Mouse (Mus musculus) lung, embryonic 15.5 days (tissue): ENCODE data around the gene Xkr8. TPM values are rescaled to one million over a fixed set of nuclear protein-coding genes. Genes with fewer than 3 reads are reported as not detected.
"Not testable (repeated sequence)": the region's sequence is repeated elsewhere in the genome, so short reads cannot be mapped to it uniquely, and the experiment has no call there.

Source experiments
- ATAC-seq: fragments of 200-750 bp; cut with Nextera tagmentation; 2 replicates; pipeline ENCODE4 v1.8.0; 2017; ENCODE audit warnings: moderate number of reproducible peaks, borderline replicate concordance; ENCODE audit not compliant: low FRiP score, low TSS enrichment; ENCODE audit errors: extremely low read depth
- H3K27ac ChIP-seq: fragments of 300-500 bp; sonication (generic); 2 replicates; pipeline ENCODE4 v1.5.1; 2015; ENCODE audit warnings: moderate library complexity, mild to moderate bottlenecking, inconsistent platforms
- H3K27me3 ChIP-seq: fragments of 300-500 bp; sonication (generic); 2 replicates; pipeline ENCODE4 v1.6.1; 2015; ENCODE audit warnings: inconsistent platforms
- H3K36me3 ChIP-seq: fragments of 300-500 bp; sonication (generic); 2 replicates; pipeline ENCODE4 v1.6.1; 2015; ENCODE audit warnings: inconsistent platforms
- H3K4me1 ChIP-seq: fragments of 300-500 bp; sonication (generic); 2 replicates; pipeline ENCODE4 v1.6.1; 2015; ENCODE audit warnings: inconsistent platforms
- H3K4me2 ChIP-seq: fragments of 300-500 bp; sonication (generic); 2 replicates; pipeline ENCODE4 v1.6.1; 2015; ENCODE audit warnings: inconsistent platforms, mild to moderate bottlenecking, moderate library complexity
- H3K4me3 ChIP-seq: fragments of 300-500 bp; sonication (generic); 2 replicates; pipeline ENCODE4 v1.5.1; 2015; ENCODE audit warnings: mild to moderate bottlenecking, inconsistent platforms
- H3K9ac ChIP-seq: fragments of 300-500 bp; sonication (generic); 2 replicates; pipeline ENCODE4 v1.6.1; 2015; ENCODE audit warnings: inconsistent platforms
- H3K9me3 ChIP-seq: fragments of 300-500 bp; sonication (generic); 2 replicates; pipeline ENCODE4 v1.6.1; 2016; ENCODE audit warnings: inconsistent platforms
- whole genome bisulfite sequencing: fragments of 180-500 bp; shearing (Covaris S2); methylation state at CpG from one replicate; pipeline ENCODE4 v1.1.7; 2015; 5-methylcytosine and 5-hydroxymethylcytosine counted together
- polyA plus RNA-seq: library from polyadenylated mRNA; unstranded; fragments of >200 nt; fragmentation: Nextera tagmentation; extraction: Ambion mirVana; gene quantifications from 2 replicates; pipeline ENCODE4 v1.2.1, GENCODE M21; 2015

Xkr8 gene
- polyA plus RNA-seq, 1 experiment from 2014 or later: 5.1 TPM

GRCm38 (mm10) chr4:132756974-132757373 lies 24.6 kb upstream of the Xkr8 start, which contains the start of gene Smpdl3b:
Gene Smpdl3b, minus strand, starts transcription at chr4:132757252.
- 1% methylated on average over 22 of the region's 22 CpGs for WGBS
- peak within 1 kb of the TSS; percentile 94 for H3K4me2 ChIP-seq
- H3K4me3 ChIP-seq: peak within 1 kb of the TSS; percentile 48
- no peak within 1 kb of the TSS for H3K27ac ChIP-seq
- H3K36me3 ChIP-seq: no peaks in the 10 kb centered on the region
- H3K27me3 ChIP-seq: peaks cover 12% of the 10 kb centered on the region; the same call in 1 of the 2 replicates
- H3K9ac ChIP-seq: peak within 1 kb of the TSS; percentile 52
- ATAC-seq: peak; percentile 75; the same call in 1 of the 2 replicates
- H3K4me1 ChIP-seq: peaks cover 12% of the 10 kb centered on the region; the same call in 1 of the 2 replicates
- H3K9me3 ChIP-seq: no peaks in the 10 kb centered on the region

- no peak overlapping the region for H3K27ac ChIP-seq
- WGBS: 43% methylated on average over 6 of the region's 6 CpGs
- no peak for ATAC-seq
Measured at GRCm38 (mm10) chr4:132752992-132753391, 20.6 kb upstream of the Xkr8 start.

GRCm38 (mm10) chr4:132749258-132749982 lies 17.1 kb upstream of the Xkr8 start:
- Histone ChIP-seq H3K9me3 (no peaks in the 10 kb centered on the region), H3K9ac (no peak overlapping the region), H3K27ac (no peak overlapping the region), H3K36me3 (no peaks in the 10 kb centered on the region), H3K4me3 (no peak overlapping the region), H3K4me2 (no peak overlapping the region), H3K27me3 (no peaks in the 10 kb centered on the region), H3K4me1 (no peaks in the 10 kb centered on the region)
- ATAC-seq: no peak
- 77% methylated on average over 6 of the region's 6 CpGs for WGBS

More at GRCm38 (mm10) chr4:132752992-132753391, 20.6 kb upstream of the Xkr8 start:
- Histone ChIP-seq H3K4me2 (no peak overlapping the region), H3K4me1 (peaks cover 12% of the 10 kb centered on the region; the same call in 1 of the 2 replicates), H3K27me3 (peaks cover 9% of the 10 kb centered on the region; the same call in 1 of the 2 replicates), H3K9ac (no peak overlapping the region), H3K36me3 (no peaks in the 10 kb centered on the region), H3K4me3 (no peak overlapping the region), H3K9me3 (no peaks in the 10 kb centered on the region)

GRCm38 (mm10) chr4:132748778-132749177 lies 16.4 kb upstream of the Xkr8 start:
- no peaks in the 10 kb centered on the region for H3K9me3 ChIP-seq

GRCm38 (mm10) chr4:132747664-132748259 lies 15.4 kb upstream of the Xkr8 start:
- Histone ChIP-seq H3K36me3 (no peaks in the 10 kb centered on the region), H3K4me2 (peak overlapping the region; percentile 39), H3K4me3 (0 out of 2 replicates have a peak overlapping the region, but pooled peaks have one; percentile 6), H3K9ac (no peak overlapping the region), H3K27me3 (no peaks in the 10 kb centered on the region), H3K27ac (peak overlapping the region; percentile 55), H3K9me3 (no peaks in the 10 kb centered on the region), H3K4me1 (0 out of 2 replicates have a peak, but pooled peaks cover 2% of the 10 kb centered on the region)
- no peak; the same call in 1 of the 2 replicates for ATAC-seq
- 35% methylated on average over 9 of the region's 9 CpGs for WGBS

More at GRCm38 (mm10) chr4:132748778-132749177, 16.4 kb upstream of the Xkr8 start:
- Histone ChIP-seq H3K4me2 (no peak overlapping the region), H3K36me3 (no peaks in the 10 kb centered on the region), H3K27ac (no peak overlapping the region), H3K4me1 (0 out of 2 replicates have a peak, but pooled peaks cover 2% of the 10 kb centered on the region), H3K9ac (no peak overlapping the region), H3K27me3 (no peaks in the 10 kb centered on the region), H3K4me3 (no peak overlapping the region)
- ATAC-seq: no peak
- 96% methylated on average over 4 of the region's 4 CpGs for WGBS

GRCm38 (mm10) chr4:132746911-132747517 lies 14.7 kb upstream of the Xkr8 start:
- Histone ChIP-seq H3K27me3 (no peaks in the 10 kb centered on the region), H3K4me1 (0 out of 2 replicates have a peak, but pooled peaks cover 2% of the 10 kb centered on the region), H3K9ac (no peak overlapping the region), H3K36me3 (no peaks in the 10 kb centered on the region), H3K4me2 (0 out of 2 replicates have a peak overlapping the region, but pooled peaks have one; percentile 39), H3K27ac (peak overlapping the region; percentile 55), H3K9me3 (no peaks in the 10 kb centered on the region), H3K4me3 (no peak overlapping the region)
- WGBS: 82% methylated on average over 9 of the region's 9 CpGs
- no peak for ATAC-seq

GRCm38 (mm10) chr4:132743992-132744911 lies 11.9 kb upstream of the Xkr8 start:
- H3K4me2 ChIP-seq: no peak overlapping the region
- H3K36me3 ChIP-seq: no peaks in the 10 kb centered on the region
- ATAC-seq: no peak
- H3K27me3 ChIP-seq: no peaks in the 10 kb centered on the region
- H3K9ac ChIP-seq: no peak overlapping the region
- 0 out of 2 replicates have a peak, but pooled peaks cover 2% of the 10 kb centered on the region for H3K4me1 ChIP-seq
- H3K9me3 ChIP-seq: no peaks in the 10 kb centered on the region
- no peak overlapping the region for H3K4me3 ChIP-seq
- no peak overlapping the region for H3K27ac ChIP-seq
- WGBS: 63% methylated on average over 11 of the region's 11 CpGs

GRCm38 (mm10) chr4:132741491-132741890 lies 9.1 kb upstream of the Xkr8 start:
- Histone ChIP-seq H3K27me3 (no peaks in the 10 kb centered on the region), H3K4me1 (0 out of 2 replicates have a peak, but pooled peaks cover 2% of the 10 kb centered on the region), H3K27ac (no peak overlapping the region), H3K4me2 (no peak overlapping the region), H3K9ac (no peak overlapping the region), H3K4me3 (no peak overlapping the region), H3K9me3 (no peaks in the 10 kb centered on the region), H3K36me3 (no peaks in the 10 kb centered on the region)
- no peak for ATAC-seq
- 82% methylated on average over 7 of the region's 7 CpGs for WGBS

GRCm38 (mm10) chr4:132737154-132737553 lies 4.8 kb upstream of the Xkr8 start:
- H3K4me1 ChIP-seq: not testable (repeated sequence)

GRCm38 (mm10) chr4:132735894-132736293 lies 3.5 kb upstream of the Xkr8 start:
- no peak overlapping the region for H3K4me3 ChIP-seq
- no peaks in the 10 kb centered on the region for H3K27me3 ChIP-seq
- H3K9me3 ChIP-seq: no peaks in the 10 kb centered on the region
- H3K36me3 ChIP-seq: no peaks in the 10 kb centered on the region
- no peak for ATAC-seq
- 43% methylated on average over 3 of the region's 3 CpGs for WGBS
- no peak overlapping the region for H3K9ac ChIP-seq
- peaks cover 7% of the 10 kb centered on the region for H3K4me1 ChIP-seq
- no peak overlapping the region for H3K4me2 ChIP-seq
- no peak overlapping the region for H3K27ac ChIP-seq

More at GRCm38 (mm10) chr4:132737154-132737553, 4.8 kb upstream of the Xkr8 start:
- H3K27me3 ChIP-seq, ATAC-seq, H3K4me2 ChIP-seq, H3K9me3 ChIP-seq, H3K36me3 ChIP-seq, H3K9ac ChIP-seq, H3K4me3 ChIP-seq, H3K27ac ChIP-seq: not testable (repeated sequence)
- WGBS: 89% methylated on average over 9 of the region's 9 CpGs

- H3K36me3 ChIP-seq: no peaks in the 10 kb centered on the region
- WGBS: 78% methylated on average over 2 of the region's 2 CpGs
- no peaks in the 10 kb centered on the region for H3K9me3 ChIP-seq
- no peak overlapping the region for H3K4me3 ChIP-seq
- no peak for ATAC-seq
- H3K9ac ChIP-seq: no peak overlapping the region
- no peaks in the 10 kb centered on the region for H3K27me3 ChIP-seq
- no peak overlapping the region for H3K4me2 ChIP-seq
- peaks cover 7% of the 10 kb centered on the region for H3K4me1 ChIP-seq
- no peak overlapping the region for H3K27ac ChIP-seq
Measured at GRCm38 (mm10) chr4:132735389-132735788, 3.0 kb upstream of the Xkr8 start.
